Mouse (Mus musculus) CD8-positive naive resting alpha-beta T cell, adult 2 months (primary cell): ENCODE data around the gene Hdac11.
"Not testable (repeated sequence)": the region's sequence is repeated elsewhere in the genome, so short reads cannot be mapped to it uniquely, and the experiment has no call there.

Experiments used
- DNase-seq, 2 experiments: peaks; one replicate each; pipeline ENCODE4 v3.0.0; 2022; ENCODE audit warnings: low read depth in 2 of 2, low spot score in 2 of 2

Gene Hdac11

GRCm38 (mm10) chr6:91200429-91201188 is 44.1 kb downstream of the Hdac11 start:
- DNase-seq, result no peak

DNA sequence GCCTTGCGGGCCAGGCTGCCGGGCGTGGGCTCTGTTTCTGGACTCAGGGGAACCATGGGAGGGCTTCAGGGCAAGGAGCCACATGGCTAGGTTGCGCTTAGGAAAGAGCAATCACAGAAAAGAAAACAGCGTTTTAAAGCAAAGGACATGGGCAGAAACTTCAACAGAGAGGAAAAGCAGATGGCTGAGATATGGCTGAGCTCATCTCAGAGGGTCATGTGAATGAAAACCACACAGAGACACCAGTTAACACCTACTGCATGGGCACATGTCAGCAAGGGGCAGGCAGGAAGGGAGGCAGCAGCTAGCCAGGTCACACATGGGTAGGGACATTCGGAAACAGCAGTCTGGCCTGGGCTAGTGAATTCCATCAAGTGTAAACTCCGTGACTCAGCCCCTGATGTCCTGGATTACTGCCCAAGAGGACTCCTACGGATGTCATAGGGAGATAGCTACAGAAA is 45.4 kb downstream of the Hdac11 start:
- DNase-seq, result no peak

DNA sequence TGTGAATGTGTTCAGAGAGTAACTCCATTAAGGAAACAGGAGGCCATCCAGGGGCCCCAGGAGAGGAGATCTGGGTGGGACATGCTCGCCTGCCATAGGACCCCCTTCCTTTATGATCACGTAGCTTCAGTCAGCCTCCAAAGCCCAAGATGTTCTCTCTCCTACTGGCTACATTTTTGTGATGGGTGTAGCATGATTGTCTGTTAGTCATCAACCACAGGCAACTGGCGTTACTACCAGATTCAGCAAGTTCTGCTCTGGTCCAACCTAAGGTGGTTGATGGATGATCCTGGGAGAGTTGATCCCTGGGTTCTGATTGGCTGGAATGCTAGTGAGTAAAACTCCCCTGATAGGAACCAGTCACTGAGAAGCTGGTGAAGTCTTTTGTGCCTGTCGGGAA is 46.1 kb downstream of the Hdac11 start:
- no peak for DNase-seq

- DNase-seq, result no peak
Measured at GRCm38 (mm10) chr6:91205346-91205745, 48.9 kb downstream of the Hdac11 start.

GRCm38 (mm10) chr6:91205791-91206190 is 49.3 kb downstream of the Hdac11 start:
- DNase-seq, result no peak

- no peak for DNase-seq
Measured at GRCm38 (mm10) chr6:91207491-91207890, 51.0 kb downstream of the Hdac11 start.

DNA sequence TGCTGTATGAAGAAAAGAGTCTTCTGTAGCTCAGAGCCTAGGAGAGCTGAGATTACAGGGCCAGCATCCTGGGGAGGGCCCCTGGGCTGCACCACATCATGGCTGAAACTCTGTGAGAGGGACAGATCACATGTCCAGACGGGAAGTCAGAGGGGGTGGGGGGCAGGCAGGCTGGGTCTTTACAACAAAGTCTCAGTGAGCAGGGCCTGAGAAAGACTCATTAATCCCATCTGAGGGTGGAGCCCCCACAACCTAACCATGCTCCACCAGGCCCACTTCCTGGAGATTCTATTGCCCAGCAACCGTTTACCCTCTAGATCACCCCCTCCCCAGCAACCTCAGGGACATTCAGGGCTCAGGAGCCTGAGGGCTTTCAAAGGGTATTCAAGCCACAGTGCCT is 53.3 kb downstream of the Hdac11 start:
- DNase-seq, result no peak

DNA sequence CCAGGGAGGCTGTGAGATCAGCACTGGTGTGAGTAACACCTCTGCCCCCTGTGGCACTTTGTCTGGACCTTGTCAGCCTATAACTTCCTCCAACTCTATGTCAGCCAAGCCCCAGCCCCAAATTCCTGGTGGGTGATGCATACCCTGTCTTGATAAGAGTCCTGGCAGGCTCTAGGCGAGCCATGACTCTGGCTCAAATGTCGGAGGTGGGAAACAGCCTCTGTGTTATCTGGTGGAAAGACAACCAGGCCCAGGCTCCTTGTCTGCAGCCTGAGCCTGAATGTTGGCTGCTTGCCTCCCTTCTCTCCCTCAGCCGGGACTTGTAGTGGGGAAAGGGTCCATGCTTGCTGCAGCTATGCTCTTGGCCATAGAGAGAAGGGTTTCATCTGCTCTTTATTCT is 54.4 kb downstream of the Hdac11 start:
- no peak for DNase-seq

GRCm38 (mm10) chr6:91212155-91212554 is 55.7 kb downstream of the Hdac11 start, which contains the start of gene Fbln2:
Gene Fbln2, plus strand, starts transcription at chr6:91212455.
- not testable (repeated sequence) for DNase-seq

DNA sequence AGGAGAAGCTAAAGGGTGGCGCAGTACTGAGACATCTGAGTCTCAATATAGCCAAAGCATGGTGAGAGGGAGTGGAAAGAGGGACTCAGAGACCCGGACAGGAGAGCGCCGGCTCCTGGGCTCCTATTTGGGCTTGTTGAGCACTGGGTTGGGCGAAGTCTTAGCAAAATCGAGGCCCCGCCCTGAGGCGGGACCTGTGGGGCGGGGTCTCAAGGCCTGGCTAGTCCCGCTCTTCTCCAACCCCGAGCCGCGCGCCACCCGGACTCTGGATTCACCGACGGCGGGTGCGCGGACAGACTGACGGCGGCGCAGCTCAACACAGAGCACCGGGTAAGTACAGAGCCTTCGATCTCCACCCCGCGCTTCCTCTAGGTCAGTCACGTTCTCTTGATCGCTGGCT is 56.1 kb downstream of the Hdac11 start:
- DNase-seq, result no peak

DNA sequence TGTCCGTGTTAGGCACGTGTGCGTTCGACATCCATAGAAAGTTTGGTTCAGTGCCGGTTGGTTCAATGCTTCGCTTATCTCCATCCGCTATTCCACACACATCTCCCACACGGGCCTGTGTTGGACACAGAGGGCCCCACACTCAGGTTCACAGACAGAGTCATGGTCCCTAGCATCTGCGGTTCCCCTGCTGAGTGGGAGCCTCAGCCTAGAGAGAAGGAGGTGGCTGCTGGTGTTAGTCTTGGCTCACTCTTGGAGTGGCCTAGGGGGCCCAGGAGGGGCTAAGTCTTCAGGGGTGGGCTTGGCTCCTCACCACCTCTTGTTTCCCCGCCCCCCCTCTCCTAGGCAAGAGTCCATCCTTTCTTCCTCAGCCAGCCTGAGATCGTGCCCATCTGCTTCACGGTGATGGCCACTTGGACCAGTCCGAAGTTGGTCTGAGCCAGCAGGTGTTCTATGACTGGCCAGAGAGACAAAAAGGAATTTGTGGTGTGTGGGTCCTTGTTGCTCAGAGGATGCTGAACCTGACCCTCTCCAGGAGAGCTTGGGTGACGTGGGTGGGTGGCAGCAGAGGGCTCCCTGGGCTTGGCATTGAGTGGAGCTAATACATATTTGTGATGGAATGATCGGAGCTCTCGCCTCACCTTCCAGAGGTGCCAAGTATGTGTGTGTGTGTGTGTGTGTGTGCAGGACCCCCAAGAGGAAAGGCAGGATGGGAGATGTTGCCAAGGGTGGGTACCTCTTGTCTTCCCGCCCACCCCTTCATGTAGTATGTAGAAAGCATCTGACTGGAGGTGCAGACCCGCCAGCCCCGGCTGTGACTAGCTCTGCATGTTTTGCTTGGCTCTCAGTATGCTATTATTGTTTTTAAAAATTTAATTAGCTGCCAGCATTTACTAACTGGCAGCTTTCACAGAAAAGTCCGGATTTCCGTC is 57.1 kb downstream of the Hdac11 start:
- no peak for DNase-seq

- DNase-seq, result no peak
Measured at GRCm38 (mm10) chr6:91215454-91215853, 59.0 kb downstream of the Hdac11 start.

DNA sequence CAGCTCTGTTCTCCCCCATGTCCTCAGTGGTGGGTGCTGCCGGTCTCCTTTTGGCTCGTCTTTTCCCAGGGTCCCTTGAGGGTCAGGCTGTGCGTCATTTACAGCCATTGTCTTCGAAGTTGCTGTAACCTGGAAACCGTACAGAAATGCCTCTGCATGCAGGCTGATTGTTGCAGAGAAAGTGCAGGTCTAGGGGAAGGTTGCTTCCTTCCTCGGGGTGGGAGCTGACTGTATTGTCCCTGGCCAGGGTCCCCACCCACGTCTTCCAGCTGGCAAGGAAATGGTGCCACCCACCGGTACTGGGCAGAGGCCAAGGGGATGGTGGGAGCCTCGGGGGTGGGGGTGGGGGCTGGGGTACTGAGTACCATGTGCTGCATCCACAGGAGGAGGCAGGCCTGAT is 62.0 kb downstream of the Hdac11 start:
- no peak for DNase-seq

DNA sequence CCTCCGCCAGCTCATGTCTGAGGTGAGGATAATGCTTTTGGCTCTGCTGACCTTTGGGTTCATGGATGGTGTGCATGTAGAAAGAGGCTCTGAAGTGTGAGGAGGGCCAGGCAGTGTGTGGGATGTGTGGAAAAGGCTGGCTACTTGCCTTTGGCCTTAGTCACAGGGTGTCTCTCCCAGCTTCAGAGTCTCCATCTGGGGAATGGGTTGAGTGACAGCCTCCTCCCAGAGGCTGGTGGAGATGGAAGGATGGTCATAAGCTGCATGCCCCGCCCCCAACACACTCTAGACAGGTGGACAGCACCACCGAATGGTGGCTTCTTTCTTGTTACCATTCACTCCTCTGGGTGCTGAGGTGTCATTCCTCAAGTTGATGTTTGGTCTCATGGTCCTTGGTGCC is 62.4 kb downstream of the Hdac11 start:
- DNase-seq, result no peak

DNA sequence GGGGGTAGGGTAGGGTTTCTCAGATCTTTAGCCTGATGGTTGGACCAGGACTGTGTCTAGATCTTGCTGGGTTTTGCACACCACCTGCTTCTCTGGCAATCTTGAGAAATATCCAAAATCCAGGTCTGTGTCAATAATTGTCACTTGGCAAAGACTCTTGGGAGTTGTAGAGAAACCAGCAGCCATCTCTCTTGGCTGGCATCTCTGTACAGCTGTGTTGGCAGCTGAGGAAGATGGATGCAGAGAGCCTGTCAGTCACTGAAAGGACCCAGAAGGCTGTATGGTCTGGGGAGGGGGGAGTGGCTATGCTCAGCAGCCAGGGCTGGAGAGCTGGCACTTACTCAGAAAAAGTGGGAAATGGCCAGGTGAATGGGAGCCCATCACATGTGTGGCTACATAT is 63.6 kb downstream of the Hdac11 start:
- no peak for DNase-seq

GRCm38 (mm10) chr6:91221094-91221493 is 64.6 kb downstream of the Hdac11 start:
- no peak for DNase-seq

DNA sequence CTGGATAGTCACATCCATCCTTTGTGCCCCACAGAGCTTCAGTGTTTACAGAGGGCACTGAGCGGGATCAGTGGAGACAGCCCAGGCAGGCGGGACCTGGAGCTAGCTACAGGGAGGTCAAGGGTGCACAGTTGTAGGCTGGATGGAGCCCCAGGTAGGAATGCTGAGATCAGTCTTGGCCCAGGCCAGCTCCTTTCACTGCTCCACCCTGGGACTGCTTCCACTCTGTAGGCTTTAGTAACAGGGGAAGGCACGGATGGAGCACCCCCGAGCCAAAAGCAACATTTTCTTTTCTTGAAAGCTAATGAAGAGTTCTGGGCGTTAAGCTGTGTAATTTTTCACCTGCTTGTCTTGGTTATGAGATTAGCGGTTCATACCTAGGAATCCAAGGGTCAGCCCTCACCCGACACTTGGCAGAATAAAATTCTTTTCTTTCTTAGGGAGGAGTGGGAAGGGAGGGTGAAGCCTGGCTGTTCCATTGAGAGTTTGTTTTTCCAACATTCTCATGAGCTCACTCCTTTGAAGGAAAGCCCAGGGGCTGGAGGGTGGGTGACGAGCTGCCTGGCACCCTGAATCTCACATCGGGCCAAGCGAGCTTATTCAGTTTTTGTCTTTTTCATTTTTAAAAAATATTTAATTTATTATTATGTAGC is 66.4 kb downstream of the Hdac11 start:
- no peak for DNase-seq
